Comparison of ENCODE assay signal across 22 mouse cellular contexts in the genomic region with DNA sequence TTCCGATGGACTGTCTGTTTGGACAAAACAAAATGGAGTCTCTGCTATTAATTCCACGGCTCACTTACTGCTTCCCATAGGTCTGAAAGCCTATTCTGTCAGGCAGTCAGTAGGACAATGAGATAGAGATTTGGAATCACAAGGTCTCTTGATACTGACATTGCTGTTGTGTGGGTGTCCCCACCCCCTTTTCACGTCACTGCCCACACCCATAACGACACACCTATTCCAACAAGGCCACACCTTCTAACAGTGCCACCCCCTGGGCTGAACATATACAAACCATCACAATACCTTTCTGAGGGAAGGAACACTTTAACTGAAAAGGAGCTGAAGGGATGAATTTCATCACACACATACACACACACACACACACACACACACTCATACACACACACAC.
DNase-seq lines count a peak whose midpoint lies in the region; ATAC-seq and TF ChIP-seq lines count a peak whose summit lies in the region.
"Had no signal": no experiment of that assay in that cellular context is flagged by ENCODE, and none has a peak within 500 bp of the region (broad histone marks: within the 10 kb centered on the region; RNA-seq: fewer than 3 reads in every experiment).

No protein-coding gene starts in this region.

- no peak overlapping the region for H3K4me2 ChIP-seq in liver, embryonic 16.5 days (ENCODE audit: low read depth, low read length)
- no peak overlapping the region for H3K4me2 ChIP-seq in hindbrain, embryonic 16.5 days (ENCODE audit: low read length)
- H3K4me2 ChIP-seq: forebrain, embryonic 12.5 days; hindbrain, embryonic 14.5 days; limb, embryonic 12.5 days; lung, embryonic 14.5 days; neural tube, embryonic 12.5 days had no signal

- no peak overlapping the region for H3K9ac ChIP-seq in MEL (ENCODE audit: control insufficient read depth, low read depth, low read length, poor library complexity, severe bottlenecking)
- H3K9ac ChIP-seq in liver, embryonic 16.5 days (ENCODE audit: low read depth, low read length) = no peak overlapping the region
- no peak overlapping the region for H3K9ac ChIP-seq in hindbrain, embryonic 16.5 days (ENCODE audit: low read depth, low read length)
- H3K9ac ChIP-seq: forebrain, embryonic 12.5 days; hindbrain, embryonic 14.5 days; limb, embryonic 12.5 days; lung, embryonic 14.5 days; neural tube, embryonic 12.5 days had no signal

- peaks cover 5% of the 10 kb centered on the region for H3K79me2 ChIP-seq in MEL (ENCODE audit: control insufficient read depth, insufficient read depth, low read length, poor library complexity)

- H3K9me3 ChIP-seq in MEL (replicated peaks; ENCODE audit: insufficient read depth, low read length) = no peaks in the 10 kb centered on the region
- no peaks in the 10 kb centered on the region for H3K9me3 ChIP-seq in liver, embryonic 16.5 days (replicated peaks; ENCODE audit: control insufficient read depth, low read length)
- no peaks in the 10 kb centered on the region for H3K9me3 ChIP-seq in hindbrain, embryonic 16.5 days (ENCODE audit: control insufficient read depth, low read length)
- H3K9me3 ChIP-seq: forebrain, embryonic 12.5 days; limb, embryonic 12.5 days; midbrain, embryonic 10.5 days; neural tube, embryonic 12.5 days had no signal

- H3K27ac ChIP-seq in MEL (ENCODE audit: control insufficient read depth, low read depth, low read length) = no peak overlapping the region
- no peak overlapping the region for H3K27ac ChIP-seq in liver, embryonic 16.5 days (ENCODE audit: low read length)
- H3K27ac ChIP-seq in hindbrain, embryonic 16.5 days (ENCODE audit: low read depth, low read length) = no peak overlapping the region
- H3K27ac ChIP-seq: forebrain, embryonic 12.5 days; hindbrain, embryonic 14.5 days; kidney, postnatal 0 days; limb, embryonic 12.5 days; midbrain, embryonic 10.5 days; neural tube, embryonic 12.5 days had no signal

- TF ChIP-seq POLR2A in MEL (IDR thresholded peaks at IDR 0.05; ENCODE audit: control insufficient read depth in 1 of 2, insufficient read depth in 1 of 2, low read depth in 1 of 2, low read length in 2 of 2, poor library complexity in 1 of 2) = no peak

- peak; percentile 64 for ATAC-seq in liver, embryonic 16.5 days (ENCODE audit: low read depth)
- ATAC-seq in hindbrain, embryonic 16.5 days = no peak

- no peak for TF ChIP-seq RAD21 in MEL (IDR thresholded peaks at IDR 0.05; ENCODE audit: low read depth, low read length)

- no peaks in the 10 kb centered on the region for H3K27me3 ChIP-seq in MEL (ENCODE audit: control insufficient read depth in 1 of 2, insufficient read depth in 2 of 2, low read length in 2 of 2)
- H3K27me3 ChIP-seq in liver, embryonic 16.5 days (ENCODE audit: control insufficient read depth, insufficient read depth, low read depth, low read length) = no peaks in the 10 kb centered on the region
- H3K27me3 ChIP-seq in hindbrain, embryonic 16.5 days (replicated peaks; ENCODE audit: control insufficient read depth, insufficient read depth, low read length) = no peaks in the 10 kb centered on the region
- H3K27me3 ChIP-seq: forebrain, embryonic 12.5 days; neural tube, embryonic 12.5 days had no signal

- H3K4me3 ChIP-seq in MEL (ENCODE audit: control insufficient read depth in 1 of 2, insufficient read depth in 1 of 2, low read depth in 2 of 2, low read length in 2 of 2) = no peak overlapping the region
- H3K4me3 ChIP-seq in liver, embryonic 16.5 days (ENCODE audit: low read depth, low read length) = no peak overlapping the region
- no peak overlapping the region for H3K4me3 ChIP-seq in hindbrain, embryonic 16.5 days (ENCODE audit: low read length)
- H3K4me3 ChIP-seq: forebrain, embryonic 12.5 days; limb, embryonic 12.5 days; midbrain, embryonic 10.5 days; neural tube, embryonic 12.5 days had no signal

- WGBS in liver, embryonic 16.5 days (ENCODE audit: insufficient replicate concordance) = 60% methylated on average over 4 of the region's 4 CpGs
- WGBS in hindbrain, embryonic 16.5 days = 86% methylated on average over 4 of the region's 4 CpGs

- peaks cover 3 to 14% of the 10 kb centered on the region in 2 experiments for H3K36me3 ChIP-seq in MEL (ENCODE audit: control insufficient read depth in 1 of 2, insufficient read depth in 2 of 2, low read length in 2 of 2)
- no peaks in the 10 kb centered on the region for H3K36me3 ChIP-seq in liver, embryonic 16.5 days (ENCODE audit: control insufficient read depth, insufficient read depth)
- H3K36me3 ChIP-seq in hindbrain, embryonic 16.5 days (ENCODE audit: control insufficient read depth, insufficient read depth, low read length) = no peaks in the 10 kb centered on the region
- H3K36me3 ChIP-seq: forebrain, embryonic 12.5 days; limb, embryonic 12.5 days; midbrain, embryonic 10.5 days; neural tube, embryonic 12.5 days had no signal

- TF ChIP-seq CTCF in MEL (IDR thresholded peaks at IDR 0.05 in 2 of 3, conservative IDR thresholded peaks at IDR 0.05 in 1 of 3; ENCODE audit: control insufficient read depth in 1 of 3, insufficient read depth in 1 of 3, low read depth in 2 of 3, low read length in 3 of 3, poor library complexity in 1 of 3, severe bottlenecking in 1 of 3) = no peak

- TF ChIP-seq EP300 in MEL (IDR thresholded peaks at IDR 0.05; ENCODE audit: low read depth in 1 of 2, low read length in 2 of 2) = no peak

- peak; percentile 36 for DNase-seq in CD4-positive helper T cell, adult 2 months (ENCODE audit: low read depth, low spot score)
- DNase-seq in MEL (ENCODE audit: low read depth, low spot score) = peak; percentile 21
- DNase-seq in induced T-regulatory cell, adult 2 months (ENCODE audit: low read depth) = peak; percentile 46
- DNase-seq in cerebellum, adult 11-12 months = no peak
- DNase-seq in T-cell, adult 2 months (ENCODE audit: low spot score) = no peak
- no peak for DNase-seq in ovary, postnatal 14 days (ENCODE audit: low spot score)
- DNase-seq: adrenal gland, adult 8-10 months; heart, adult 11 months; heart, postnatal 36 days; kidney, adult 11 months; lung, embryonic 14.5 days; lung, postnatal 36 days; right cerebral cortex, adult 18-20 months; thymus, adult 2 months had no signal

- peaks cover 7 to 17% of the 10 kb centered on the region in 2 experiments for H3K4me1 ChIP-seq in MEL (ENCODE audit: control insufficient read depth in 1 of 2, insufficient read depth in 2 of 2, low read length in 2 of 2)
- H3K4me1 ChIP-seq in liver, embryonic 16.5 days (ENCODE audit: control insufficient read depth, low read depth, low read length) = peaks cover 19% of the 10 kb centered on the region
- no peaks in the 10 kb centered on the region for H3K4me1 ChIP-seq in hindbrain, embryonic 16.5 days (ENCODE audit: control insufficient read depth, insufficient read depth, low read depth, low read length)
- H3K4me1 ChIP-seq: forebrain, embryonic 12.5 days; midbrain, embryonic 10.5 days; neural tube, embryonic 12.5 days had no signal

TF ChIP-seq in MEL, 35 proteins besides CTCF, POLR2A, EP300 and RAD21:
- TF ChIP-seq JUND (IDR thresholded peaks at IDR 0.05; ENCODE audit: low read depth, low read length) (no peak), ZC3H11A (IDR thresholded peaks at IDR 0.05; ENCODE audit: low read depth, low read length) (no peak), MXI1 (IDR thresholded peaks at IDR 0.05; ENCODE audit: low read depth, low read length) (no peak), MAZ (IDR thresholded peaks at IDR 0.05; ENCODE audit: low read depth, low read length) (no peak), MYC (IDR thresholded peaks at IDR 0.05; ENCODE audit: low read depth, low read length) (no peak), POLR2AphosphoS2 (IDR thresholded peaks at IDR 0.05; ENCODE audit: low read length) (no peak), CHD2 (IDR thresholded peaks at IDR 0.05; ENCODE audit: low read length) (no peak), SIN3A (IDR thresholded peaks at IDR 0.05; ENCODE audit: low read length) (no peak)
TF ChIP-seq in MEL: peak in this region for 0.

Comparison
In these comparisons a context has a peak if more than half of its experiments do, and no peak if none do; other contexts are left out.
1. DNase-seq: peak in CD4-positive helper T cell, adult 2 months (single experiment), MEL (single experiment) and induced T-regulatory cell, adult 2 months (single experiment); none in cerebellum, adult 11-12 months (single experiment), T-cell, adult 2 months (single experiment) and ovary, postnatal 14 days (single experiment).